Mouse (Mus musculus) lung, embryonic 14.5 days (tissue): ENCODE measurements around the gene Herpud1. TPM values are rescaled to one million over a fixed set of nuclear protein-coding genes. Genes with fewer than 3 reads are reported as not detected.
A peak's percentile ranks its signal among the peaks of the same experiment; 100 is the strongest.

Source experiments
- ATAC-seq: fragments of 200-750 bp; cut with Nextera tagmentation; 2 replicates; pipeline ENCODE4 v1.8.0; 2017; ENCODE audit warnings: mild to moderate bottlenecking, moderate TSS enrichment, moderate library complexity; ENCODE audit not compliant: insufficient read depth
- DNase-seq: peaks from one replicate; pipeline ENCODE4 v3.0.0-alpha.2; 2015
- H3K27ac ChIP-seq: fragments of 300-500 bp; sonication (generic); 2 replicates; pipeline ENCODE4 v1.5.1; 2014; ENCODE audit warnings: low read depth, mild to moderate bottlenecking, moderate library complexity
- H3K27me3 ChIP-seq: fragments of 300-500 bp; sonication (generic); 2 replicates; pipeline ENCODE4 v1.6.1; 2014; ENCODE audit warnings: low read length, control low read depth; ENCODE audit not compliant: insufficient read depth
- H3K36me3 ChIP-seq: fragments of 300-500 bp; sonication (generic); 2 replicates; pipeline ENCODE4 v1.6.1; 2014; ENCODE audit warnings: control low read depth; ENCODE audit not compliant: insufficient read depth
- H3K4me1 ChIP-seq: fragments of 300-500 bp; sonication (generic); 2 replicates; pipeline ENCODE4 v1.6.1; 2014; ENCODE audit warnings: antibody characterized with exemption, control low read depth; ENCODE audit not compliant: insufficient read depth
- H3K4me2 ChIP-seq: fragments of 300-500 bp; sonication (generic); 2 replicates; pipeline ENCODE4 v1.6.1; 2014; ENCODE audit warnings: mild to moderate bottlenecking
- H3K4me3 ChIP-seq: fragments of 300-500 bp; sonication (generic); 2 replicates; pipeline ENCODE4 v1.5.1; 2014; ENCODE audit warnings: low read depth, low read length
- H3K9ac ChIP-seq: fragments of 300-500 bp; sonication (generic); 2 replicates; pipeline ENCODE4 v1.6.1; 2014
- H3K9me3 ChIP-seq: fragments of 300-500 bp; sonication (generic); 2 replicates; pipeline ENCODE4 v1.6.1; 2016; ENCODE audit warnings: low read depth, low read length, control low read depth
- CTCF ChIP-seq: IDR thresholded peaks from 2 replicates; pipeline ENCODE4 v1.5.1; 2016; ENCODE audit warnings: antibody characterized with exemption, low read depth
- WGBS: fragments of 180-500 bp; shearing (Covaris S2); extraction: QIAGEN DNeasy Blood & Tissue Kit; methylation state at CpG from one replicate; pipeline ENCODE4 v1.1.7; 2014; 5-methylcytosine and 5-hydroxymethylcytosine counted together
- polyA plus RNA-seq: library from polyadenylated mRNA; unstranded; fragments of >200 nt; fragmentation: Nextera tagmentation; extraction: Ambion mirVana; gene quantifications from 2 replicates; pipeline ENCODE4 v1.2.1, GENCODE M21; 2014

The Herpud1 gene
- polyA plus RNA-seq, 1 experiment from 2014 or later: 97.9 TPM

GRCm38 (mm10) chr8:94362607-94363239 lies 23.5 kb upstream of the Herpud1 start:
- Histone ChIP-seq H3K4me1 (peaks cover 14% of the 10 kb centered on the region), H3K9me3 (no peaks in the 10 kb centered on the region), H3K27ac (no peak overlapping the region), H3K4me2 (no peak overlapping the region), H3K27me3 (no peaks in the 10 kb centered on the region), H3K9ac (no peak overlapping the region), H3K36me3 (no peaks in the 10 kb centered on the region), H3K4me3 (no peak overlapping the region)
- WGBS: 66% methylated on average over 7 of the region's 7 CpGs
- DNase-seq (peak; percentile 68), ATAC-seq (peak; percentile 58)
- no peak for TF ChIP-seq CTCF

DNA sequence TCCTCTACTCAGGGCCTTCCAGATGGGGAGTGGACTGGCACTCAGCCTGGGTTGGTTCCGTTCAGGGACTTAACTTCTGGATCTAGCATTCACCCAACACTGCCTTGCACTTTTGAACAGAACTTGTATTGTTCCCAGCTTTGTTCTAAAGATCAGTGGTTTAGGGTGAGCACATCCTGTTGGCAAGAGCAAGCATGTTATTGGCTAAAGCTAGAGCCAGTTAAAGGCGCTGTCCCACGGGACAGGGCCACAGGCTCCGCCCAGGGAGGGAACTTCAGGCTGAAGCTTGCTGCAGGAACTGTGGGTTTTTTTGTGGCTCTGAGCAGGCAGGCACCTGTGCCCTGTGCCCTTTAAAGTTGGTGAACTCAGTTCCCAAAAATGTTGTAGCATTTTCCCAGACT lies 22.9 kb upstream of the Herpud1 start:
- ATAC-seq (peak; percentile 53; the same call in 1 of the 2 replicates), DNase-seq (peak; percentile 74)
- Histone ChIP-seq H3K27me3 (no peaks in the 10 kb centered on the region), H3K4me2 (no peak overlapping the region), H3K27ac (no peak overlapping the region), H3K36me3 (no peaks in the 10 kb centered on the region), H3K9ac (no peak overlapping the region), H3K9me3 (no peaks in the 10 kb centered on the region), H3K4me3 (no peak overlapping the region), H3K4me1 (peaks cover 13% of the 10 kb centered on the region)
- no peak for TF ChIP-seq CTCF
- 45% methylated on average over 4 of the region's 4 CpGs for WGBS

- Histone ChIP-seq H3K36me3 (no peaks in the 10 kb centered on the region), H3K27ac (no peak overlapping the region), H3K9ac (no peak overlapping the region), H3K9me3 (no peaks in the 10 kb centered on the region), H3K4me3 (no peak overlapping the region), H3K4me1 (peaks cover 10% of the 10 kb centered on the region), H3K27me3 (no peaks in the 10 kb centered on the region), H3K4me2 (no peak overlapping the region)
- DNase-seq: no peak
- no peak for TF ChIP-seq CTCF
- no peak for ATAC-seq
- WGBS: 82% methylated on average over 2 of the region's 2 CpGs
Measured at GRCm38 (mm10) chr8:94363906-94364305, 22.3 kb upstream of the Herpud1 start.

- H3K27me3 ChIP-seq: no peaks in the 10 kb centered on the region
- H3K9ac ChIP-seq: no peak overlapping the region
- H3K4me3 ChIP-seq: no peak overlapping the region
- DNase-seq (no peak), ATAC-seq (no peak)
- no peak overlapping the region for H3K27ac ChIP-seq
- H3K4me1 ChIP-seq: peaks cover 7% of the 10 kb centered on the region; the same call in 1 of the 2 replicates
- WGBS: 81% methylated on average over 6 of the region's 6 CpGs
- no peaks in the 10 kb centered on the region for H3K9me3 ChIP-seq
- H3K36me3 ChIP-seq: no peaks in the 10 kb centered on the region
- TF ChIP-seq CTCF: no peak
- H3K4me2 ChIP-seq: no peak overlapping the region
Measured at GRCm38 (mm10) chr8:94364686-94365312, 21.4 kb upstream of the Herpud1 start.

DNA sequence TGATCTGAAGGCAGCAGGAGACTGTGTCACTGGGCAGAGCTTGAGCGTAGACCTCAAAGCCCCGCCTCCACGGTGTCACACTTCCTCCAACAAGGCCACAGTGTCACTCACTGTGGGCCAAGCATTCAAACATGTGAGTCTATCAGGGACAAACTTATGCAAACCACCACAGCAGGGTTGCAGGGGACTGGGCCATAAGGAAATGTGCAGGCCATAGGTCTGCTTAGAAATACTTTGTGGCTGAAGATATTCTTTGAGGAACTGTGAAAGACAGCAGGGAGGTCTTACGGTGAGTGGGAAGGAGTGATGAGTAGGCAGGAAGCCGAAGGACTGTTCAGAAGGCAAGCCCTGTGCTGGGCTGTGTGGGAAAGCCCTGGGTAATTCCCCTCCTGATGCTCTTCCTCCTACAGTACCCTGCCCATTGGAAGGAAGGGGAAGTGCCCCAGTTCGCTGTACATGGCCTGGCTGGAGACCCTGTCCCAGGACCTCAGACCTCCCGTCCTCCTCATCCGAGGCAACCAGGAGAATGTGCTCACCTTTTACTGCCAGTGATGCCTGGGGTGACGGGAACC lies 20.7 kb upstream of the Herpud1 start:
- Histone ChIP-seq H3K27me3 (no peaks in the 10 kb centered on the region), H3K27ac (no peak overlapping the region), H3K9ac (no peak overlapping the region), H3K36me3 (no peaks in the 10 kb centered on the region), H3K4me3 (no peak overlapping the region), H3K4me1 (peaks cover 7% of the 10 kb centered on the region; the same call in 1 of the 2 replicates), H3K4me2 (no peak overlapping the region), H3K9me3 (no peaks in the 10 kb centered on the region)
- WGBS: 81% methylated on average over 9 of the region's 9 CpGs
- no peak for ATAC-seq
- no peak for TF ChIP-seq CTCF
- DNase-seq: peak; percentile 8

- ATAC-seq (no peak), DNase-seq (no peak)
- no peak overlapping the region for H3K27ac ChIP-seq
- H3K36me3 ChIP-seq: no peaks in the 10 kb centered on the region
- H3K4me3 ChIP-seq: no peak overlapping the region
- no peak overlapping the region for H3K9ac ChIP-seq
- no peaks in the 10 kb centered on the region for H3K9me3 ChIP-seq
- TF ChIP-seq CTCF: no peak
- WGBS: 79% methylated on average over 5 of the region's 5 CpGs
- H3K27me3 ChIP-seq: no peaks in the 10 kb centered on the region
- H3K4me1 ChIP-seq: 0 out of 2 replicates have a peak, but pooled peaks cover 3% of the 10 kb centered on the region
- no peak overlapping the region for H3K4me2 ChIP-seq
Measured at GRCm38 (mm10) chr8:94370839-94371238, 15.4 kb upstream of the Herpud1 start.

DNA sequence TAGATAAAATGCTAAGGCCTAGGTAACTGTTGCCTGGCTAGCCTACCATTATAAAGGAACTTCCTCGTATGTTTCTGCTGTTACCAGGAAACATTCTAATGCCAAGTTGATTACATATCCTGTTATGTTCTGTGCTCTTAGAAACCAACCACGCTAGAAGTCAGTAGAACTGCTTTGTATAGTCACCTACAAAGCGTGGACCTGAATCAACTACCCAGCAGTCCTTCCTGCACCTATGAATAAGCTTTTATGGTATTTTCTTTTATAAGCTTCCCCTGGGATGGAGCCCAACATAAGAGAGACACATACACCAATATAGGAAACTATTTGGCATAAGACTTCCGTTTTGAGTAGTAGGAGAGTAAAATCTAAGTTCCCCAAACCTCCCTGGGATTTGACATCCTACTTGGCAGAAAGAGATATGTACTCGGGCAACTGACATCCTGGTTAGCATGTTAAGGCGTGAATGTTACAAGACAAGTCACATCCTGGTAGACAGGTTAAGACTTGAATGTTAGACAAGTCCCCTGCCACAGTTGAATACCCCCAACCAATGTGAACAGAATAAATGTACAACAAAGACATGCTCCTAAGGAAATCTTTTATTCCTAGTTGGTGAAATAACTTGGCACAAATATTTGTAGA lies 13.2 kb upstream of the Herpud1 start:
- no peak for TF ChIP-seq CTCF
- no peaks in the 10 kb centered on the region for H3K36me3 ChIP-seq
- H3K9ac ChIP-seq: no peak overlapping the region
- no peak overlapping the region for H3K4me3 ChIP-seq
- DNase-seq (no peak), ATAC-seq (no peak)
- no peaks in the 10 kb centered on the region for H3K27me3 ChIP-seq
- WGBS: 82% methylated on average over 6 of the region's 6 CpGs
- no peaks in the 10 kb centered on the region for H3K9me3 ChIP-seq
- peaks cover 8% of the 10 kb centered on the region; the same call in 1 of the 2 replicates for H3K4me1 ChIP-seq
- no peak overlapping the region for H3K4me2 ChIP-seq
- no peak overlapping the region for H3K27ac ChIP-seq
